Mouse (Mus musculus) kidney, embryonic 14.5 days (tissue): ENCODE results near the gene Flt3l. TPM values are rescaled to one million over a fixed set of nuclear protein-coding genes. Genes with fewer than 3 reads are reported as not detected.

ENCODE experiments used
- ATAC-seq: fragments of 200-750 bp; cut with Nextera tagmentation; 2 replicates; pipeline ENCODE4 v1.8.0; 2017; ENCODE audit warnings: moderate number of reproducible peaks, mild to moderate bottlenecking, moderate TSS enrichment, moderate library complexity; ENCODE audit not compliant: low FRiP score, low TSS enrichment
- H3K27ac ChIP-seq: fragments of 300-500 bp; sonication (generic); 2 replicates; pipeline ENCODE4 v1.5.1; 2014; ENCODE audit warnings: low read depth, mild to moderate bottlenecking, low read length, moderate library complexity, mixed read lengths
- H3K27me3 ChIP-seq: fragments of 300-500 bp; sonication (generic); 2 replicates; pipeline ENCODE4 v1.6.1; 2014; ENCODE audit warnings: mild to moderate bottlenecking, low read length; ENCODE audit not compliant: control insufficient read depth, insufficient read depth
- H3K36me3 ChIP-seq: fragments of 300-500 bp; sonication (generic); 2 replicates; pipeline ENCODE4 v1.6.1; 2014; ENCODE audit warnings: low read length, mixed read lengths; ENCODE audit not compliant: control insufficient read depth, insufficient read depth
- H3K4me1 ChIP-seq: fragments of 300-500 bp; sonication (generic); 2 replicates; pipeline ENCODE4 v1.6.1; 2014; ENCODE audit warnings: low read length, mixed read lengths; ENCODE audit not compliant: control insufficient read depth, insufficient read depth
- H3K4me2 ChIP-seq: fragments of 300-500 bp; sonication (generic); replicated peaks from 2 replicates; pipeline ENCODE4 v1.6.1; 2014; ENCODE audit warnings: low read depth, mild to moderate bottlenecking, low read length
- H3K4me3 ChIP-seq: fragments of 300-500 bp; sonication (generic); 2 replicates; pipeline ENCODE4 v1.5.1; 2014; ENCODE audit warnings: mild to moderate bottlenecking, low read length
- H3K9ac ChIP-seq: fragments of 300-500 bp; sonication (generic); 2 replicates; pipeline ENCODE4 v1.6.1; 2014; ENCODE audit warnings: low read depth, mild to moderate bottlenecking, low read length, moderate library complexity
- H3K9me3 ChIP-seq: fragments of 300-500 bp; sonication (generic); 2 replicates; pipeline ENCODE4 v1.6.1; 2016; ENCODE audit warnings: low read length; ENCODE audit not compliant: control insufficient read depth
- WGBS: fragments of 180-500 bp; shearing (Covaris S2); extraction: QIAGEN DNeasy Blood & Tissue Kit; methylation state at CpG from one replicate; pipeline ENCODE4 v1.1.7; 2014; 5-methylcytosine and 5-hydroxymethylcytosine counted together
- microRNA counts: library from miRNA; unstranded; fragments of <30 nt; microRNA quantifications from one replicate; lab custom pipeline; 2017
- microRNA-seq: library from miRNA; unstranded; fragments of <30 nt; microRNA quantifications from one replicate; pipeline ENCODE4, GENCODE M21; 2016
- polyA plus RNA-seq: library from polyadenylated mRNA; unstranded; fragments of >200 nt; fragmentation: Nextera tagmentation; extraction: Ambion mirVana; gene quantifications from 2 replicates; pipeline ENCODE4 v1.2.1, GENCODE M21; 2014

Flt3l gene
- polyA plus RNA-seq, 1 experiment from 2014 or later, result 1.3 TPM

DNA sequence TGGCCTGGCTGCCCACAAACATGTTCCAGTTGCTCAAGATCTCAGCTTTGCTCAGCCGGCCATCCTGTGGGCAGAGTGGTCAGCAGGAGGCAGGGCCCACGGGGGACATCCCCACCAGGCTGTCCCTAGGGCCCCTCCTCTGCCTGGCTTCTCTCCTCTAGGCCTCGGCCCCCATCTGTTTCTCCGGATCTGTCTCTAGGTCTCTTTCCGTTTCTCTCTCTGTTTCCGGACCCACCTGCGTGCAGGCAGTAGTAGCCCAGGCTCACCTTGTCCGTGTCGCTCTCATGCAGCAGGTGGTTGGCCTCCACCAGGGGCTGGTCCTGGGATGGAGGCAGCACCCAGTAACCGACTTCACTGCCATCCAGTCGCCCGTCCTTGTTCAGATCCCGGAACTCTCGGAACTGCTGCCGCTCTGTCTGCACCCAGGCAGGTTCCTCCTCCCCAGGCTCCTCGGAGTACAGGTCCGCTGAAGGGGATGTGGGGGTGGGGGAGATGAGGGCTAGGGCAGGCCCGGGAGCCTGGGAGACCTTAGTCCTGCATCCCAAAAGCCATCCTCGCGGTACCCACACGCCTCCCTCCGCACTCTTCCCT is 52.8 kb downstream of the Flt3l start:
- Histone ChIP-seq H3K4me1 (peaks cover 4% of the 10 kb centered on the region; the same call in 1 of the 2 replicates), H3K9ac (no peak overlapping the region), H3K36me3 (peaks cover 55% of the 10 kb centered on the region), H3K4me2 (no peak overlapping the region), H3K9me3 (no peaks in the 10 kb centered on the region), H3K4me3 (no peak overlapping the region), H3K27ac (no peak overlapping the region), H3K27me3 (no peaks in the 10 kb centered on the region)
- ATAC-seq, result no peak
- WGBS, result 84% methylated on average over 22 of the region's 22 CpGs

DNA sequence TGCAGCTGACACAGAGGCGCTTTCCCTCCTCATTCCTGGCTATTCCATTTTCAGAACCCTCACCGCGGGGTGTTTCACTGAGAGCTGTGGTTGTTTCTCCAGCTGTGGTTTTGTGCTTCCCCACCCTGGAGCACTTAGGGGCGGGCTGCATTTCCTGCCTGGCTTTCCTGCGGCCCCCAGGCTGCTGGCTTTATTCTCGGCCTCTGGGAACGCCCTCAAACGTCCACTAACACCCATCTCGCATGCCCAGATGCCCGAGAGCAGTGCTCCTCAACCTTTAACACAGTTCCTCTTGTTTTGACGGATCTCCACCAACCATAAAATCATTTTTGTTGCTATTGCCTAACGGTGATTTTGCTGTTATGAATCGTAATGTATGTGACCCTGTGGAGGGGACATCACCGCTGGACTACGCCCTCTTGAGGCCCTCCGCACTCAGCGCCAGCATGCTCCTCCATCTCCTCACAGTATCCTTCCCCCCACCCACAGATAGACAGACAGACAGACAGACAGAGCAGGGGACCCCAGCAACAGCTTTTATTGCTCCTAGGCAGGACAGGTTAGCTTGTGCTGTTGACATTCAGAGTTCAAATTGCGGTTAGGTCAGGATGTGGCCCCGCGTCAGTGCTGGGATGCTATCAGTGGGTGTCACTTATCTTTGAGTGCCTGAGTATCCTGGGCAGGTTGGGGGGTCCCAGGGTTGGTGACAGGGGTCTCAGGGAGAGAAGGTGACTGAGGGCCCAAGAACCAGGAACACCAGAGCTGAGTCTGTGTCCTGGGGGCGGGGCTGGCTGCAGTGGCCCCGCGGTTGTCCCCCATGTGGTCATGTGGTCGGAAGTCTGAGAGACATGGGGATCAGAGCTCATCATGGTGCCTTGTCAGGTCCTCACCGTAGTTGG is 53.6 kb downstream of the Flt3l start:
- no peak for ATAC-seq
- no peak overlapping the region for H3K4me3 ChIP-seq
- H3K36me3 ChIP-seq, result peaks cover 50% of the 10 kb centered on the region
- WGBS, result 73% methylated on average over 25 of the region's 25 CpGs
- no peak overlapping the region for H3K4me2 ChIP-seq
- H3K27me3 ChIP-seq, result no peaks in the 10 kb centered on the region
- H3K9me3 ChIP-seq, result no peaks in the 10 kb centered on the region
- H3K27ac ChIP-seq, result 0 out of 2 replicates have a peak overlapping the region, but pooled peaks have one; percentile 6
- no peak overlapping the region for H3K9ac ChIP-seq
- H3K4me1 ChIP-seq, result peaks cover 4% of the 10 kb centered on the region; the same call in 1 of the 2 replicates

DNA sequence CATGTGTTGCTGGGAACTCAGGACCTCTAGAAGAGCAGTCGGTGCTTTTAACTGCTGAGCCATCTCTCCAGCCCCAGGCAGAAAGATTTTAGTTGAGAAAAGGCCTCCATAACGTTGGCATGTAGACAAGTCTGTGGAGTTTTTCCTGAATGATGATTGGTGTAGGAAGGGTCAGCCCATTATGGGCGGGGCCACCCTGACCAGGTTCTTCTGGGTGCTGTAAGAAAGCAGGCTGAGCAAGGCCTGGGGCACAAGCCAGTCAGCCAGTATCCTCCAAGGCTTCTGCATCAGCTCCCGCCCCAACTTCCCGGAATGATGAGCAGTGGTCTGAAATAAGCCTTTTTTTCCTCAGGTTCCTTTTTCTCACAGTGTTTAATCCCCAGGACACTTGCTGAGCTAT is 55.2 kb downstream of the Flt3l start:
- no peak overlapping the region for H3K4me3 ChIP-seq
- H3K9me3 ChIP-seq, result no peaks in the 10 kb centered on the region
- peaks cover 50% of the 10 kb centered on the region for H3K36me3 ChIP-seq
- no peaks in the 10 kb centered on the region for H3K27me3 ChIP-seq
- peaks cover 4% of the 10 kb centered on the region; the same call in 1 of the 2 replicates for H3K4me1 ChIP-seq
- no peak for ATAC-seq
- no peak overlapping the region for H3K27ac ChIP-seq
- 59% methylated on average over 5 of the region's 5 CpGs for WGBS
- no peak overlapping the region for H3K9ac ChIP-seq
- H3K4me2 ChIP-seq, result no peak overlapping the region

DNA sequence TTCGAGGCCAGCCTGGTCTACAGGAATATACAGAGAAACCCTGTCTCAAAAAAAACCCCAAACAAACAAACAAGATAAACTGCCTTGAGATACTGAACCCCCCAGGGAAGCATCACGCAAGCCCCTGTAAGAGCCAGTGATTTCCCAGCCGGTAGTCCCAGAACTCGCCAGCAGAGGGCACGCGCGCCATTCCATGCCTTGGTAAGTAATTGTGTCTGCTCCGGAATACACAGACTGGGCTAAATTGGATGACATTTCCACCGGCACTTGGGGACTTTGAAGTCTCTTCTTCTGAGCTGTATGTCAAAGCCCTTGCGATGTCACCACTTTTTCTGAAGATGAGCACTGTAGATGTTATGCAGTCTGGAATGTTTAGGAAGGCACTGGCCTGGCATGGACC is 56.4 kb downstream of the Flt3l start:
- no peak overlapping the region for H3K27ac ChIP-seq
- no peak overlapping the region for H3K9ac ChIP-seq
- ATAC-seq, result peak; percentile 32; the same call in 1 of the 2 replicates
- peaks cover 49% of the 10 kb centered on the region for H3K36me3 ChIP-seq
- 1% methylated on average over 10 of the region's 10 CpGs for WGBS
- peaks cover 8% of the 10 kb centered on the region; the same call in 1 of the 2 replicates for H3K4me1 ChIP-seq
- no peak overlapping the region for H3K4me3 ChIP-seq
- no peak overlapping the region for H3K4me2 ChIP-seq
- H3K9me3 ChIP-seq, result no peaks in the 10 kb centered on the region
- no peaks in the 10 kb centered on the region for H3K27me3 ChIP-seq

MicroRNAs within 50 kb of the gene (microRNA counts, 519-probe panel; counts per million panel counts)
- 2,467 counts per million, percentile 5 among the panel's probes with 10 or more counts for microRNA mmu-miR-150 (lab: Ali Mortazavi, UCI)

Small RNAs within 50 kb of the gene (microRNA-seq; reads per million reads assigned to microRNA genes)
- gene Mir150 (14.5 reads per million, percentile 31 among the genes with 10 or more reads in this experiment), gene Mir5121 (25.9 reads per million, percentile 37 among the genes with 10 or more reads in this experiment), gene Mir7055 (not detected)

Other genes with a start within 250 kb of the Flt3l start
- gene Med25, start 243.7 kb downstream of the Flt3l start, polyA plus RNA-seq, result 80.0 and 86.3 TPM in 2 replicates
- gene Fuz, start 240.4 kb downstream of the Flt3l start, polyA plus RNA-seq, result 21.9 and 22.3 TPM in 2 replicates
- gene Ap2a1, start 206.9 kb downstream of the Flt3l start, polyA plus RNA-seq, result 80.5 and 88.5 TPM in 2 replicates
- gene Tsks, start 193.2 kb downstream of the Flt3l start, polyA plus RNA-seq, result 0.37 TPM in 1 of 2 replicates, not detected in the other
- gene Cpt1c, start 161.6 kb downstream of the Flt3l start, polyA plus RNA-seq, result 13.7 and 19.2 TPM in 2 replicates
- gene Prmt1, start 149.9 kb downstream of the Flt3l start, polyA plus RNA-seq, result 258 and 308 TPM in 2 replicates
- 66.2 and 81.6 TPM in 2 replicates for gene Irf3, start 138.8 kb downstream of the Flt3l start, polyA plus RNA-seq
- 54.9 and 71.1 TPM in 2 replicates for gene Bcl2l12, start 137.7 kb downstream of the Flt3l start, polyA plus RNA-seq
- 46.5 and 54.0 TPM in 2 replicates for gene Scaf1, start 120.1 kb downstream of the Flt3l start, polyA plus RNA-seq
- gene Rras, start 118.5 kb downstream of the Flt3l start, polyA plus RNA-seq, result 31.8 and 35.2 TPM in 2 replicates
- 16.3 and 18.9 TPM in 2 replicates for gene Prr12, start 83.6 kb downstream of the Flt3l start, polyA plus RNA-seq
- gene Nosip, start 74.0 kb downstream of the Flt3l start, polyA plus RNA-seq, result 65.3 and 75.0 TPM in 2 replicates
- gene Prrg2, start 73.8 kb downstream of the Flt3l start, polyA plus RNA-seq, result 27.0 and 27.3 TPM in 2 replicates
- gene Rcn3, start 44.2 kb downstream of the Flt3l start, polyA plus RNA-seq, result 301 and 308 TPM in 2 replicates
- 48.9 and 67.4 TPM in 2 replicates for gene Fcgrt, start 32.6 kb downstream of the Flt3l start, polyA plus RNA-seq
- 1,882 and 1,923 TPM in 2 replicates for gene Rps11, start 12.0 kb downstream of the Flt3l start, polyA plus RNA-seq
- 1,416 and 1,603 TPM in 2 replicates for gene Rpl13a, start 7.7 kb downstream of the Flt3l start, polyA plus RNA-seq
- 0.19 and 0.47 TPM in 2 replicates for gene Gm45713, start 201 bp downstream of the Flt3l start, polyA plus RNA-seq
- 101 and 110 TPM in 2 replicates for gene Pih1d1, start 17.9 kb upstream of the Flt3l start, polyA plus RNA-seq
- 46.6 and 58.0 TPM in 2 replicates for gene Aldh16a1, start 18.2 kb upstream of the Flt3l start, polyA plus RNA-seq
- 0.10 and 0.28 TPM in 2 replicates for gene Slc17a7, start 27.5 kb upstream of the Flt3l start, polyA plus RNA-seq
- not detected in 2 replicates for gene Gfy, start 43.1 kb upstream of the Flt3l start, polyA plus RNA-seq
- not detected in 2 replicates for gene Pth2, start 44.6 kb upstream of the Flt3l start, polyA plus RNA-seq
- 0.93 and 1.1 TPM in 2 replicates for gene Ccdc155, start 68.5 kb upstream of the Flt3l start, polyA plus RNA-seq
- 0.44 and 1.1 TPM in 2 replicates for gene Dkkl1, start 75.7 kb upstream of the Flt3l start, polyA plus RNA-seq
- gene Tead2, start 79.3 kb upstream of the Flt3l start, polyA plus RNA-seq, result 206 and 234 TPM in 2 replicates
- gene Cd37, start 102.7 kb upstream of the Flt3l start, polyA plus RNA-seq, result 0.60 and 1.2 TPM in 2 replicates
- gene Slc6a16, start 104.7 kb upstream of the Flt3l start, polyA plus RNA-seq, result 0.18 and 0.20 TPM in 2 replicates
- not detected in 2 replicates for gene Slc6a21, start 141.1 kb upstream of the Flt3l start, polyA plus RNA-seq
- 10.1 and 11.3 TPM in 2 replicates for gene Trpm4, start 197.3 kb upstream of the Flt3l start, polyA plus RNA-seq
- 1.5 and 2.7 TPM in 2 replicates for gene Hrc, start 198.9 kb upstream of the Flt3l start, polyA plus RNA-seq
- gene Ppfia3, start 230.6 kb upstream of the Flt3l start, polyA plus RNA-seq, result 6.7 and 7.6 TPM in 2 replicates
- gene Lin7b, start 234.2 kb upstream of the Flt3l start, polyA plus RNA-seq, result 0.57 and 0.66 TPM in 2 replicates